Mouse (Mus musculus) thymus, adult 2 months (tissue): Measurements from ENCODE around the gene Nos1ap.

Source experiments
- CTCF ChIP-seq: fragments of 200-500 bp; IDR thresholded peaks from 2 replicates; pipeline ENCODE4 v1.5.1; 2012; ENCODE audit warnings: mild to moderate bottlenecking, control low read depth, low read length, moderate library complexity, borderline replicate concordance; ENCODE audit not compliant: control insufficient read depth, poor library complexity, insufficient read depth; ENCODE audit errors: extremely low read depth
- POLR2A ChIP-seq: fragments of 200-500 bp; IDR thresholded peaks from 2 replicates; pipeline ENCODE4 v1.6.1; 2012; ENCODE audit warnings: mild to moderate bottlenecking, low read length, control low read depth, moderate library complexity; ENCODE audit not compliant: control insufficient read depth, poor library complexity, insufficient read depth; ENCODE audit errors: extremely low read depth

GRCm38 (mm10) chr1:170302456-170302855 is 287.2 kb downstream of the Nos1ap start:
- TF ChIP-seq POLR2A, result no peak
- TF ChIP-seq CTCF, result no peak
